Mouse (Mus musculus) brain, embryonic 14.5 days (tissue): ENCODE data around the gene Atp5b.
"Not testable (repeated sequence)": the region's sequence is repeated elsewhere in the genome, so short reads cannot be mapped to it uniquely, and the experiment has no call there.

Experiments used
- CTCF ChIP-seq: fragments of 200-500 bp; IDR thresholded peaks from 2 replicates; pipeline ENCODE4 v1.5.1; 2012; ENCODE audit warnings: inconsistent platforms, mild to moderate bottlenecking, moderate library complexity, borderline replicate concordance; ENCODE audit not compliant: insufficient read depth, insufficient read length; ENCODE audit errors: extremely low read depth
- POLR2A ChIP-seq: fragments of 200-500 bp; IDR thresholded peaks from 2 replicates; pipeline ENCODE4 v1.6.1; 2012; ENCODE audit warnings: mild to moderate bottlenecking, inconsistent platforms, borderline replicate concordance; ENCODE audit not compliant: poor library complexity, insufficient read depth, insufficient read length, severe bottlenecking; ENCODE audit errors: extremely low read depth

- TF ChIP-seq CTCF, POLR2A: not testable (repeated sequence)
Observed at GRCm38 (mm10) chr10:128087216-128087615, 4.1 kb downstream of the Atp5b start.
